ENCODE assay signal across 15 mouse cellular contexts in genomic region chr15:10685692-10686430, GRCm38 (mm10). TPM values are rescaled to one million over a fixed set of nuclear protein-coding genes. Genes with fewer than 3 reads are reported as not detected.
A peak's percentile ranks its signal among the peaks of the same experiment; 100 is the strongest.
DNase-seq lines count a peak whose midpoint lies in the region; ATAC-seq and TF ChIP-seq lines count a peak whose summit lies in the region.
"Had no signal": no experiment of that assay in that cellular context is flagged by ENCODE, and none has a peak within 500 bp of the region (broad histone marks: within the 10 kb centered on the region; RNA-seq: fewer than 3 reads in every experiment).

No protein-coding gene starts in this region.

- no peaks in the 10 kb centered on the region for H3K36me3 ChIP-seq in liver, adult 2 months (ENCODE audit: control insufficient read depth, insufficient read depth, low read length)
- H3K36me3 ChIP-seq in liver, embryonic 12.5 days, result no peaks in the 10 kb centered on the region
- peaks cover 2% of the 10 kb centered on the region; the same call in 1 of the 2 replicates for H3K36me3 ChIP-seq in kidney, adult 2 months (ENCODE audit: control insufficient read depth, insufficient read depth, low read length)
- H3K36me3 ChIP-seq in midbrain, embryonic 10.5 days, result peaks cover 62% of the 10 kb centered on the region

- no peak for TF ChIP-seq POLR2A in liver, adult 2 months (IDR thresholded peaks at IDR 0.05; ENCODE audit: extremely low read depth, insufficient read depth, low read length)
- no peak for TF ChIP-seq POLR2A in kidney, adult 2 months (IDR thresholded peaks at IDR 0.05; ENCODE audit: low read depth, low read length)

- no peak overlapping the region for H3K9ac ChIP-seq in liver, adult 2 months (ENCODE audit: low read depth, low read length)
- no peak overlapping the region for H3K9ac ChIP-seq in liver, embryonic 12.5 days
- H3K9ac ChIP-seq: forebrain, embryonic 15.5 days had no signal

- ATAC-seq in liver, embryonic 12.5 days, result no peak
- ATAC-seq: CD4-positive, CD25-positive, alpha-beta regulatory T cell, adult 4 months; forebrain, embryonic 15.5 days; hindbrain, postnatal 0 days; midbrain, embryonic 16.5 days had no signal

- H3K4me1 ChIP-seq in liver, adult 2 months (ENCODE audit: control insufficient read depth, insufficient read depth, low read length), result peaks cover 20% of the 10 kb centered on the region
- peaks cover 22% of the 10 kb centered on the region; the same call in 1 of the 2 replicates for H3K4me1 ChIP-seq in liver, embryonic 12.5 days
- peaks cover 13% of the 10 kb centered on the region for H3K4me1 ChIP-seq in kidney, adult 2 months (ENCODE audit: control insufficient read depth, insufficient read depth, low read length)
- peaks cover 2% of the 10 kb centered on the region; the same call in 1 of the 2 replicates for H3K4me1 ChIP-seq in midbrain, embryonic 10.5 days

- H3K4me2 ChIP-seq in liver, embryonic 12.5 days, result no peak overlapping the region
- H3K4me2 ChIP-seq: forebrain, embryonic 15.5 days; heart, embryonic 11.5 days had no signal

- no peaks in the 10 kb centered on the region for H3K27me3 ChIP-seq in liver, adult 2 months (ENCODE audit: control insufficient read depth, insufficient read depth, low read length)
- H3K27me3 ChIP-seq in liver, embryonic 12.5 days (replicated peaks), result no peaks in the 10 kb centered on the region
- no peaks in the 10 kb centered on the region for H3K27me3 ChIP-seq in kidney, adult 2 months (replicated peaks; ENCODE audit: control insufficient read depth, insufficient read depth, low read length)
- H3K27me3 ChIP-seq in midbrain, embryonic 10.5 days (ENCODE audit: low read depth, poor library complexity, severe bottlenecking), result no peaks in the 10 kb centered on the region
- H3K27me3 ChIP-seq: forebrain, embryonic 15.5 days had no signal

- 60% methylated on average over 14 of the region's 14 CpGs for WGBS in liver, adult 2 months
- WGBS in liver, embryonic 12.5 days (ENCODE audit: insufficient replicate concordance), result 70% methylated on average over 14 of the region's 14 CpGs
- 40% methylated on average over 14 of the region's 14 CpGs for WGBS in kidney, adult 2 months
- 93% methylated on average over 14 of the region's 14 CpGs for WGBS in midbrain, embryonic 10.5 days

- H3K27ac ChIP-seq in liver, adult 2 months (replicated peaks; ENCODE audit: insufficient read depth, low read depth, low read length), result no peak overlapping the region
- H3K27ac ChIP-seq in liver, embryonic 12.5 days, result no peak overlapping the region
- H3K27ac ChIP-seq in kidney, adult 2 months (ENCODE audit: insufficient read depth, low read depth, low read length), result peak overlapping the region; percentile 21; the same call in 1 of the 2 replicates
- H3K27ac ChIP-seq in midbrain, embryonic 10.5 days (replicated peaks), result no peak overlapping the region
- H3K27ac ChIP-seq: forebrain, embryonic 15.5 days; hindbrain, postnatal 0 days had no signal

- peak; percentile 62 for DNase-seq in liver, adult 2 months (ENCODE audit: extremely low read depth, low read depth, low spot score)
- peak; percentile 66 for DNase-seq in adrenal gland, adult 2 months
- peak; percentile 67 for DNase-seq in kidney, adult 2 months
- peak; percentile 21 for DNase-seq in ovary, postnatal 14 days (ENCODE audit: low spot score)
- no peak for DNase-seq in midbrain, embryonic 10.5 days (ENCODE audit: low spot score)
- DNase-seq in frontal cortex, postnatal 14 days (ENCODE audit: low spot score in 2 of 2), result no peak
- no peak for DNase-seq in layer of hippocampus, adult 9-10 months (ENCODE audit: low spot score)
- DNase-seq: cerebellum, postnatal 14 days; thymus, adult 2 months had no signal

- peaks cover 29% of the 10 kb centered on the region; the same call in 1 of the 2 replicates for H3K79me2 ChIP-seq in liver, adult 2 months (ENCODE audit: control insufficient read depth, insufficient read depth, low read length)

- no peak overlapping the region for H3K4me3 ChIP-seq in liver, adult 2 months (ENCODE audit: insufficient read depth, low read depth, low read length)
- no peak overlapping the region for H3K4me3 ChIP-seq in liver, embryonic 12.5 days
- no peak overlapping the region for H3K4me3 ChIP-seq in kidney, adult 2 months (ENCODE audit: insufficient read depth, low read depth, low read length)
- no peak overlapping the region for H3K4me3 ChIP-seq in midbrain, embryonic 10.5 days
- H3K4me3 ChIP-seq: forebrain, embryonic 15.5 days had no signal

- TF ChIP-seq CTCF in liver, adult 2 months (IDR thresholded peaks at IDR 0.05; ENCODE audit: low read depth, low read length), result no peak
- TF ChIP-seq CTCF in kidney, adult 2 months (conservative IDR thresholded peaks at IDR 0.05; ENCODE audit: insufficient read depth, insufficient read length, low read depth, low read length), result no peak

- H3K9me3 ChIP-seq in liver, embryonic 12.5 days (replicated peaks), result no peaks in the 10 kb centered on the region
- no peaks in the 10 kb centered on the region for H3K9me3 ChIP-seq in midbrain, embryonic 10.5 days (replicated peaks)
- H3K9me3 ChIP-seq: forebrain, embryonic 15.5 days had no signal

RNA-seq across cellular contexts. Expression of gene Rai14, which starts 28.6 kb away (rescaled TPM):
- 12.4 and 17.1 TPM in 2 replicates for total RNA-seq in liver, adult 2 months (2014; rRNA removed)
- polyA plus RNA-seq in liver, adult 2 months (2012; rRNA removed), result 3.4 and 3.5 TPM in 2 replicates
- 9.2 and 9.7 TPM in 2 replicates for polyA plus RNA-seq in liver, embryonic 12.5 days (2016; fragmentation: Nextera tagmentation; extraction: Ambion mirVana)
- total RNA-seq in adrenal gland, adult 2 months (2021), result 10 to 100 TPM; 23.2 to 28.9 TPM
- 1.2 and 2.0 TPM in 2 replicates for polyA plus RNA-seq in adrenal gland, adult 2 months (2012; rRNA removed)
- 7.2 and 8.9 TPM in 2 replicates for polyA plus RNA-seq in kidney, adult 2 months (2012; rRNA removed)
- 63.5 and 73.5 TPM in 2 replicates for polyA plus RNA-seq in midbrain, embryonic 10.5 days (2016; fragmentation: Nextera tagmentation; extraction: Ambion mirVana)

Comparison
In these comparisons a context has a peak if more than half of its experiments do, and no peak if none do; other contexts are left out.
1. DNase-seq: peak in liver, adult 2 months (single experiment), adrenal gland, adult 2 months (single experiment), kidney, adult 2 months (single experiment) and ovary, postnatal 14 days (single experiment); none in midbrain, embryonic 10.5 days (single experiment), frontal cortex, postnatal 14 days (0 of 2) and layer of hippocampus, adult 9-10 months (single experiment).